Mouse (Mus musculus): ENCODE results near the gene Mall.

The Mall gene

DNA sequence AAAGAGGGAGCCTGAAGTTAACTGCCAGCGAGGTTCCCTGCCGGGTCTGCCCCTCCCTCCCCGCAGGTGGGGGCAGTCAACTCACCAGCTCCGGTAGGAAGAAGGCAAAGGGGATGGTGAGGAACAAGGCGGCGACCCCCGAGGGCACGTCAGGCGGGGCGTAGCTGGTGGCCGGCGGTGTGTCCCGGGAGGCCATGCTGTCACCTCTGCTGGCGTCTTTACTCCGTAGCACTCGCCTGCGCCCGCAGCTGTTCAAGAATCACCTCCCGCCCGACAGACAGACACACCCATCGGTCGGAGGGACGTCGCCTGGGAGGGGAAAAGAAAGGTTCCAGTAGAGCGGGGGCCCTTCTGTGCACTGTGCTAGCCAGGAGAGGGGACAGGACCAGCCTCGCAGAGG is at the start of gene Mall:
Mall (minus strand) TSS at position 262 of the 400 bp plus-strand sequence.
- DNase-seq (ENCODE audit: low spot score in 2 of 2): no peak

- DNase-seq (ENCODE audit: low spot score in 2 of 2): no peak
Observed at GRCm38 (mm10) chr2:127778451-127778850, 48.7 kb upstream of the Mall start.

DNA sequence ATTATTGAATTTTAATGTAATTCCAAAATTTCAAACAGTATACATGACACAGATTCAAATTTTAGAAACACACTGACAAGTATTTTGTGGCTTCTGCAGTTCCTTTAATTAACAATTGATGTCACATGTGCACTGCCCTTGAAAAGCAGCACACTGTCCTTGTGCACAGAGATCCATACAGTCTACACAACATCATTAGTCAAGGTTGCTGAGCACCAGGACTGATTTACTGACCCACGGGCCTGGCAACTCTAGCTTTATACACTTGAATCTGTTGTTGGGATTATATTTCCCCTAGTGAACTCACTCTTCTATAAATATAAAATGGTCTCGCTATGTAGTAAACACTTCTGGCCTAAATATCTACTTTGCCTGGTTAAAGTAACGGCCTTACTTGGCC is 45.3 kb upstream of the Mall start:
- DNase-seq (ENCODE audit: low spot score in 2 of 2): no peak

GRCm38 (mm10) chr2:127774578-127774941 is 44.8 kb upstream of the Mall start:
- no peak for DNase-seq (ENCODE audit: low spot score in 2 of 2)

GRCm38 (mm10) chr2:127773938-127774577 is 44.3 kb upstream of the Mall start:
- no peak for DNase-seq (ENCODE audit: low spot score in 2 of 2)

- DNase-seq (ENCODE audit: low spot score in 2 of 2): no peak
Observed at GRCm38 (mm10) chr2:127761587-127761986, 31.9 kb upstream of the Mall start.

DNA sequence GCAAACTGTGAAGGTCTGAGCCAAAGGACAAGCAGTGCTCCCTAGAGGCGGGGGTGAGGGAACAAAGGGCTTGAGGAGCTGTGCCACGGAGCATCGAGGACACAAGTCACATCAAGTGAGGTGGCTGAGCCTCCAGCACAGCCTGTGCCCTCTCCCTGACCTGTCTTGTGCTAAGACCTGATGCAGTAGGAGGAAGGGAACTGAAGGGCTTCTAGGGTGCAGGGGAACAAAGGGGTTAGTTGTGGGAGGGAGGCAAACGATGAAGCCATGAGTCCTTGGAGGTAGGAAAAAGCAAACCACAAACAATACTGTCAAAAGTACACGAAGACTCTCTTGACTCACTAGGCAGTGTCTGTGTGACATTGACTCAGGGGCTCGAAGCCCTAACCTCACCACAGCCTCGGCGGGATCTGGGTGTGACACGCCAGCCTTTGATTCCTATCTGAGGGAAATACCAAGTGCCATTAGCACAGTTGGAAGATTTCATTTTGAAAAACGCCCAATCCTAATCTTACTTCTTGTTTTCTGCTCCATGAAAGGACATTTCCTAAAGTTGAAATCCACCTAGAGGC is 30.8 kb upstream of the Mall start:
- no peak for DNase-seq (ENCODE audit: low spot score in 2 of 2)

GRCm38 (mm10) chr2:127760014-127760413 is 30.3 kb upstream of the Mall start:
- no peak for DNase-seq (ENCODE audit: low spot score in 2 of 2)

- no peak for DNase-seq (ENCODE audit: low spot score in 2 of 2)
Observed at GRCm38 (mm10) chr2:127759157-127759880, 29.6 kb upstream of the Mall start.

GRCm38 (mm10) chr2:127757171-127757570 is 27.4 kb upstream of the Mall start:
- peak in 1 of 2 experiments; percentile 20 for DNase-seq (ENCODE audit: low spot score in 2 of 2)

DNA sequence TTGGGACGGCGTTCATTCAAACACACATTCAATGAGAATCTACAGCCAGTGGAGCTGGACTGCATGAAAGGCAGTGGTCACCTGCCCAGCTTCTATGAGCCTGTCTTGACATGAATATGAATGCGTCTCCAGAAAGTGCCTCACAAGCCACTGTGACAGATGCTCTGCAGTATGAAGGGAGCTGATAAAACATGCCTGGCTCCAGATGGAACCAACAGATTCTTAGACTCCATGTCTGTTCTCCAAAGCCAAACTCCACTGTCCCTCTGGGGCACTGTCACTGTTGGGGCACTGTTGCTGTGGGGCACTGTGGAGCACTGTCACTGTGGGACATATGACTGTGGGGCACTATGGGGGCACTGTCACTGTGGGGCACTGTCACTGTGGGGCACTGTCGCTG is 24.4 kb upstream of the Mall start:
- DNase-seq (ENCODE audit: low spot score in 2 of 2): no peak

DNA sequence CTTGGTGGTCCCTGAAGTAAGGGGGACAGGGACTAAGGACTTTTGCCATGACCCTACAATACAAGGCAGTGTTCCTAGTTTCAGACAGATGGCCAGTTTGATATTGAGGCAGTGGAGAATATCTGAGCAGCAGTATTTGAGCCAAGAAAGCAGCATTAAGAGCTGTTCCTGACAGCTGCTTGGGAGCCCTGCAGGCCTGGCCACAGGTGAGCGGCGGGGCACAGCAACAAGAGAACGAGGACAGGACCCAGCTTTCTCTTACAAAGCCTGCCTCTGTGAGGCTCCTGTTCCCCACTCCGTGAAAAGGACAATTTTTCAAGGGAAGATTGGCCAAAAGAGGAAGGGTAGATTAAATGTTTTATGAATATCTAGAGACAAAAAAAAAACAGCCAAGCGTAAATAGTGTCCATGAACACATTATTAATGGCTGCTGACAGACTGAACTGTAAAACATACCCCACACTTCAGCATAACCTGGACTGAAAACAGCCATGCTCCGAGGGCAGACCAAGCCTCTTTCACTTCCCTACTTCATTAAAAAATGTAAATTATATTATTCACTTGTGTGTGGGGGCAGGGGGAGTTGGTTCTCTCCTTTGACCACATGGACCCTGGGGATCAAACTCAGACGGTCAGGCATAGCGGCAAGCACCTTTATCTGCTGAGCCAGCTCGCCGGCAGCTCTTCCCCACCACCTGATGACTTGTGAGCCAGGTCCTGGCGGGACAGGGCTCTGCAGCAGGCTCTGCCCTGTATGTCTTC is 22.3 kb upstream of the Mall start:
- no peak for DNase-seq (ENCODE audit: low spot score in 2 of 2)

DNA sequence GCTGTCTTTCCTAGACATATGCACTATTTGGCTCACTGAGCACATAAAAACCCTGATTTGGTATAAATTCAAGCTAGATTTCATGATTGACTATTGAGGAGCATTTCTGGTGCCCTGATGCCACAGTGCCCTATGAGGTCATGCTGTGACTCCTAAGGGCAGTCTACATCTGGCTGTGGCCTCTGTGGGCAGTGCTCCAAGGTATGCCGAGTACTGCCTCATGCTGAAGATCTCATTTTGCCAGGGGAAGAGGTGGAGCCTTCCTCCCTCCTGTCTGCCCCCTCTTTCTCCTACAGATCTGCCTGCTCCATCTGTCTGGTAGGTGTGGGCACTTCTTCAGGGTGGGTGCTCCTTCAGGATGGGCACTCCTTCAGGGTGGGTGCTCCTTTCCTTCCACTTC is 19.6 kb upstream of the Mall start:
- no peak for DNase-seq (ENCODE audit: low spot score in 2 of 2)

- DNase-seq (ENCODE audit: low spot score in 2 of 2): no peak
Observed at GRCm38 (mm10) chr2:127748316-127748715, 18.6 kb upstream of the Mall start.

- no peak for DNase-seq (ENCODE audit: low spot score in 2 of 2)
Observed at GRCm38 (mm10) chr2:127742637-127743036, 12.9 kb upstream of the Mall start.

DNA sequence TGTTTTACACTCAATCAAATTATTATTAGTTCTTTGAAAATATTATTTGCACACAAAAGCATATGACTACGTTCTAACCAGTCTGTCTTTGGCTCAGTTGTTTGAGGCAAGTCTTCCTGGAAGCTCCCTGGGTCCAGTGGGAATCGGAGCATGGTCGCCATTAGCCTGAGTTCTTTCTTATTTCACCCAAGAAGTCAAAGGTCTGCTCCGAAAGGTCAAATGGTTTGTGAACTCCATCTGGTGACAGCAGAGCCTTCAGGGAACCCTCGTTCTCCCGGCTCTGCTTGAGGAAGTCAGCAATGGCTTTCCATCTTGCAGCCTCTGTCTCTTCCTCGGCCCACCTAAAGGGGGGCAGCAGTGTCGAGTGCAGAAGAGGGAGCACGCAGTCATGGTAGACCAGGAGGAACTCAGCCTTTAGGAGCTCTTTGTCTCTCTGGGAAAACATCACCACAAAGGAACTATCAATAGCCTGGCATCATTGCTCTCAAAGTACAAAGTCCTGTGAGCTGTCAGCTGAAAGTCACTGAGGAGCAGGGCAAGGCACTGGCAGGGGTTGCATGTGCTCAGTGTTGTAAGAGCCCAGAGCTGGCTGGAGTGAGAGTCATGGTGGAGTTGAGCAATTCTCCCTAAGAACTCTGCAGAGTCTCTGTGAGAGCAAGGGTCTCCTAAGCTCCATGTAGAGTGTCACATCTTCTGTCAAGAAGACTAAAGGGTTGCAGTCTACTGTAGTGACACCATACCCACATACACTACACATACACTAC is 11.2 kb upstream of the Mall start:
- DNase-seq (ENCODE audit: low spot score in 2 of 2): no peak

DNA sequence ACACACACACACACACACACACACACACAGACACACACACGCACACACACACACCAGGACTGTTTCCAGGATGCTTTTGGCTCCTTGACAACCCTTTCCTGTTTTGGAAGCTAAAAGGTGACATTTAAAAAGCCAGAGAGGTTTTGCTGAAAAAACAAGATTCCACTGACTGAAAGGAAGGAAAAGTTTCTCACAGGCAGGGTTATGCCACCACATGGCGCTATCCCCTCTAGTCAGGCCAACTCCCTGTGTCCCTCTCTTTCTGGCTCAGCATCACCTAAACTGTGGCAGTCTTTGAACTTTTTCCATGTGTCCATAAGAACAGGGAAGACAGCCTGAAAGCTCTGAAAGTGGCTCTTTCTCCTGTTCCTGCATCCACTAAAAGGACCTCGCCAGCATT is 8.2 kb upstream of the Mall start:
- DNase-seq (ENCODE audit: low spot score in 2 of 2): no peak

- DNase-seq (ENCODE audit: low spot score in 2 of 2): no peak
Observed at GRCm38 (mm10) chr2:127736631-127737209, 7.0 kb upstream of the Mall start.

DNA sequence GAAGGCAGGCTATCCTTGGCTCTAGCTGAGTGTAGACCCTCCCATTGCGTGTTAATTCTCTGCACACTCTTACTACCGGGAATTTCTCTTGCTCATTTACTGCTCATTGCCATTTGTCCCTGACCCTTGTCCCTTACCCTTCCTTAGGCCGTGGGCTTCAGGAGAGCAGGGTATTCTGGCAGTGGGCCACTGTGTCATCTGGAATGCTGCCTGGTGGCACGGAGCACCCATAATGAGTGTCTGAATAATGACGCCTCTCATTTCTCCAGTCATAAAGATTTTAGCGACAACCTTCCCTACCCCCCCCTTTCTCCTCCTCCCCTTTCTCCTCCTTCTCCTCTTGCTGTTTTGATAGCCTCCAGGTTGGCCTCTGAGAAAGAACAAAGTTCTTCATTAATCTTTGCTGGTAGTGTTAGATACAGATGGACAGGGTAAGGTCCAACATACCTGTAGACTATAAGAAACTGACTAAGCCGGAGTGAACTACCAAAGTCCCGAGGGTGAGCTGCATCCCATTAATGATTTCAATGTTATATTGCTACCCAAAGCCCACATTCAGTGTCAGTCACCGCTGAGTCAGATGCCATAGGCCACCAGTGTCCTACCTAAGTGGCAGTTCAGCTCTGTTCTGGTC is 5.9 kb upstream of the Mall start:
- DNase-seq (ENCODE audit: low spot score in 2 of 2): no peak

DNA sequence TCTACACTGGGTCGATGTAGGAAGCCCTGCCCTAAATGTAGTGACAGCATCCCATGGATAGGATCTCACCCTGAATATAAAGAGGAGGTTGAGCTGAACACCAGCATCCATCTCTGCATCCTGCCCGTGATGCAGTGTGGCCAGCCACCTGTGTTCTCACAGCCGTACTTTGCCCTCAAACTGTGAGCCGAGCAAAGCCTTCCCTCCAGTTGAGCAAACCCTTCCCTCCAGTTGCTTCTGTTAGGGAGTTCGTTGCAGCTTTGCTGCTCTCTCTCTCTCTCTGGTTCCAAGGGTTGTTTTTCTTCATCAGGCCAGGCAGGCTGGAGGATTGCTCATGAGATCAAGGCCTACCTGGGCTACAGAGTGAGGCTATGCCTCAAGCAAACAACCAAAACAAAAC is 5.2 kb upstream of the Mall start:
- no peak for DNase-seq (ENCODE audit: low spot score in 2 of 2)

Data from frontal cortex, postnatal 25 days (tissue).